Mouse (Mus musculus) kidney, adult 2 months (tissue): ENCODE results near the gene Pkd1l2.

Experiments
- CTCF ChIP-seq: fragments of 200-500 bp; conservative IDR thresholded peaks from 2 replicates; pipeline ENCODE4 v1.5.1; 2011; ENCODE audit warnings: low read depth, mild to moderate bottlenecking, control low read depth, low read length, moderate library complexity, mixed read lengths; ENCODE audit not compliant: insufficient read depth, insufficient read length
- POLR2A ChIP-seq: fragments of 200-500 bp; IDR thresholded peaks from one replicate; pipeline ENCODE4 v1.6.1; 2011; ENCODE audit warnings: low read depth, low read length, control low read depth

GRCm38 (mm10) chr8:116978631-116979256 is 103.5 kb downstream of the Pkd1l2 start, which contains the start of gene 1700030J22Rik:
- TF ChIP-seq CTCF: peak; percentile 47
- TF ChIP-seq POLR2A: no peak
